Comparison of ENCODE assay signal across 8 mouse cellular contexts in the genomic region with DNA sequence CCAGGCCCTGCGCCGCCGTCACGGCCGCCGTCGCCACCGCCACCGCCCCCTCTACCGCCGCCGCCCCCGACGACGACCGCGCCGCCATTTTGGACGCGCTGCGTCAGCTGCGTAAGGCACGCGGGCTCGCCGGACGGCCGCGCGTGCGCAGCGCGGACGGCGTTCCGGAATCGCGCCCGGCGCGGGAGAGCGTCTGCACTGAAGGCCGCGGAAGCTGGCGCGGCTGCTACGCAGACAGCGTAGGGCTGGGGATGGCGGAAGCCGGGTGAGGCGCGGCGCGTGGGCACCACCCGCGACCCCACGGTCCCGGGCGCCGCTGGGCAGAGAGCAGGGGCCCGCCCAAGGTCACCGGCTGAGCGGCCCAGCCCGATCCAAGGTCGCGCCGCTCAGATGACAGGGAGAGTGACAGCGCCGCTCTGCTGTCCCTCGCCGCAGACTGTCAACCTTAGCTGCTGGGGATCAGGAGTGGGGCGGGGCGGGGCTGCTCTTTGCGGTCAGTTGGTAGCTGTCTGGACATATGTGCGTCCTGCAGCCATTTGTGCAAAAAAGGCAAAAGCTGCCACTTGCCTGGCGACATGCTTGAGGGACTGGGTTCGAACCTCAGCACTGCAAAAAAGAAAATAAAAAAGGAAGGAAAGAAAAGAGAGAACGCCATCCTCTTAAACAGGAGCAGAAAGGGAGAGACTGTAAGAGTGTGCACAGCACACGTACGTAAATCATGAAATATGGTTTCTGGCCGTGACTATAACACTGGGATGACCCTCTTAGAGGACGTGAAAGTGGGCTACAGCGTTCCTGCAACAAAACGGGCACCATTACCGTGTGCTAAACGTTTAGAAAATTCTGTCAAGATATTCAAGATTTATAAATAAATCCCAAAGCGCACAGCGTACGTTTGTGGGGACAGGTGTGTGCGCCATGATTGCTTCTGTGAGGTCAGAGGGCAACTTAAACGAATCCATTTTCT. TPM values are rescaled to one million over a fixed set of nuclear protein-coding genes. Genes with fewer than 3 reads are reported as not detected.
DNase-seq lines count a peak whose midpoint lies in the region; ATAC-seq and TF ChIP-seq lines count a peak whose summit lies in the region.

A gene (minus strand): TSS at position 136 of the 967 bp plus-strand sequence.

- peak within 1 kb of the TSS; percentile 97 for H3K27ac ChIP-seq in forebrain, embryonic 12.5 days
- H3K27ac ChIP-seq in heart, embryonic 16.5 days (ENCODE audit: low read length), result peak within 1 kb of the TSS; percentile 94
- peak within 1 kb of the TSS; percentile 48 for H3K27ac ChIP-seq in liver, embryonic 14.5 days
- H3K27ac ChIP-seq in stomach, embryonic 15.5 days, result peak within 1 kb of the TSS; percentile 91

- peak within 1 kb of the TSS; percentile 92 for H3K4me3 ChIP-seq in E14TG2a.4 (replicated peaks; ENCODE audit: low read length)
- peak within 1 kb of the TSS; percentile 95 for H3K4me3 ChIP-seq in forebrain, embryonic 12.5 days (replicated peaks)
- H3K4me3 ChIP-seq in heart, embryonic 16.5 days (ENCODE audit: low read length), result peak within 1 kb of the TSS; percentile 76
- H3K4me3 ChIP-seq in liver, embryonic 14.5 days (ENCODE audit: insufficient read depth in 1 of 2, low read depth in 2 of 2, low read length in 2 of 2), result peak within 1 kb of the TSS; percentile 88 to 98
- peak within 1 kb of the TSS; percentile 89 for H3K4me3 ChIP-seq in stomach, embryonic 15.5 days (replicated peaks)

- TF ChIP-seq EP300 in liver, embryonic 14.5 days (IDR thresholded peaks at IDR 0.05; ENCODE audit: low read depth), result no peak

- no peaks in the 10 kb centered on the region for H3K27me3 ChIP-seq in E14TG2a.4 (ENCODE audit: insufficient read depth, low read length)
- no peaks in the 10 kb centered on the region for H3K27me3 ChIP-seq in forebrain, embryonic 12.5 days
- no peaks in the 10 kb centered on the region for H3K27me3 ChIP-seq in heart, embryonic 16.5 days (ENCODE audit: control insufficient read depth, insufficient read depth, low read length)
- no peaks in the 10 kb centered on the region for H3K27me3 ChIP-seq in liver, embryonic 14.5 days (ENCODE audit: control insufficient read depth, insufficient read depth, low read length)
- H3K27me3 ChIP-seq in stomach, embryonic 15.5 days (replicated peaks), result no peaks in the 10 kb centered on the region

- TF ChIP-seq CTCF in E14TG2a.4 (conservative IDR thresholded peaks at IDR 0.05; ENCODE audit: low read length), result no peak
- peak; percentile 22; the same call in 1 of the 2 replicates for TF ChIP-seq CTCF in liver, embryonic 14.5 days (IDR thresholded peaks at IDR 0.05; ENCODE audit: low read depth)

- no peaks in the 10 kb centered on the region for H3K9me3 ChIP-seq in E14TG2a.4 (ENCODE audit: low read length)
- no peaks in the 10 kb centered on the region for H3K9me3 ChIP-seq in forebrain, embryonic 12.5 days
- no peaks in the 10 kb centered on the region for H3K9me3 ChIP-seq in heart, embryonic 16.5 days (replicated peaks; ENCODE audit: control insufficient read depth, low read length)
- H3K9me3 ChIP-seq in liver, embryonic 14.5 days (ENCODE audit: control insufficient read depth, low read length), result no peaks in the 10 kb centered on the region
- H3K9me3 ChIP-seq in stomach, embryonic 15.5 days, result no peaks in the 10 kb centered on the region

- 9% methylated on average over 90 of the region's 91 CpGs for WGBS in forebrain, embryonic 12.5 days
- WGBS in heart, embryonic 16.5 days, result 8% methylated on average over 76 of the region's 91 CpGs
- 6% methylated on average over 91 of the region's 91 CpGs for whole genome bisulfite sequencing in liver, embryonic 14.5 days (ENCODE audit: insufficient replicate concordance)
- 4% methylated on average over 91 of the region's 91 CpGs for WGBS in stomach, embryonic 15.5 days

- DNase-seq in c-Kit-positive CD71-positive TER-119-positive erythroid progenitor cells, embryonic 14.5 days (ENCODE audit: low spot score), result peak; percentile 79
- peak; percentile 85 to 93 for DNase-seq in kidney, postnatal 25 days
- peak; percentile 78 to 79 (median 79) for DNase-seq in liver, embryonic 14.5 days (ENCODE audit: low read depth in 3 of 3, low spot score in 3 of 3)
- peak; percentile 88 for DNase-seq in neural tube, embryonic 10.5 days (ENCODE audit: extremely low spot score, low spot score)

- H3K4me1 ChIP-seq in E14TG2a.4 (replicated peaks; ENCODE audit: low read depth, low read length), result peaks cover 79% of the 10 kb centered on the region
- H3K4me1 ChIP-seq in forebrain, embryonic 12.5 days, result peaks cover 47% of the 10 kb centered on the region
- H3K4me1 ChIP-seq in heart, embryonic 16.5 days (ENCODE audit: control insufficient read depth, insufficient read depth, low read length), result peaks cover 29% of the 10 kb centered on the region
- peaks cover 0 to 21% of the 10 kb centered on the region in 2 experiments; a peak in 2 of 4 replicates for H3K4me1 ChIP-seq in liver, embryonic 14.5 days (replicated peaks; ENCODE audit: control insufficient read depth in 2 of 2, insufficient read depth in 2 of 2, low read length in 1 of 2)
- H3K4me1 ChIP-seq in stomach, embryonic 15.5 days, result peaks cover 11% of the 10 kb centered on the region; the same call in 1 of the 2 replicates

- H3K9ac ChIP-seq in forebrain, embryonic 12.5 days, result peak within 1 kb of the TSS; percentile 98
- H3K9ac ChIP-seq in heart, embryonic 16.5 days (ENCODE audit: low read length), result peak within 1 kb of the TSS; percentile 93
- H3K9ac ChIP-seq in liver, embryonic 14.5 days (replicated peaks), result peak within 1 kb of the TSS; percentile 76
- peak within 1 kb of the TSS; percentile 96 for H3K9ac ChIP-seq in stomach, embryonic 15.5 days

- peak; percentile 90 for ATAC-seq in forebrain, embryonic 12.5 days (ENCODE audit: low FRiP score)
- ATAC-seq in heart, embryonic 16.5 days (replicated peaks; ENCODE audit: extremely low read depth, insufficient read depth, low FRiP score), result peak; percentile 92
- ATAC-seq in liver, embryonic 14.5 days (ENCODE audit: insufficient read depth), result peak; percentile 90
- peak; percentile 90 for ATAC-seq in stomach, embryonic 15.5 days (ENCODE audit: insufficient read depth, low FRiP score, low read depth)

- peak within 1 kb of the TSS; percentile 77 for H3K4me2 ChIP-seq in forebrain, embryonic 12.5 days
- peak within 1 kb of the TSS; percentile 87 for H3K4me2 ChIP-seq in heart, embryonic 16.5 days (ENCODE audit: low read depth, low read length)
- H3K4me2 ChIP-seq in liver, embryonic 14.5 days (ENCODE audit: low read depth), result peak within 1 kb of the TSS; percentile 77
- H3K4me2 ChIP-seq in stomach, embryonic 15.5 days, result peak within 1 kb of the TSS; percentile 73

- peaks cover 22% of the 10 kb centered on the region for H3K36me3 ChIP-seq in E14TG2a.4 (ENCODE audit: insufficient read depth, low read length)
- H3K36me3 ChIP-seq in forebrain, embryonic 12.5 days (replicated peaks), result peaks cover 9% of the 10 kb centered on the region
- no peaks in the 10 kb centered on the region for H3K36me3 ChIP-seq in heart, embryonic 16.5 days (ENCODE audit: control insufficient read depth, insufficient read depth)
- H3K36me3 ChIP-seq in liver, embryonic 14.5 days (replicated peaks; ENCODE audit: control insufficient read depth, insufficient read depth, low read depth), result no peaks in the 10 kb centered on the region
- H3K36me3 ChIP-seq in stomach, embryonic 15.5 days, result no peaks in the 10 kb centered on the region

RNA-seq across cellular contexts. Expression of the gene that starts here (rescaled TPM):
- 170 and 178 TPM in 2 replicates for polyA plus RNA-seq in forebrain, embryonic 12.5 days (2016; fragmentation: Nextera tagmentation; extraction: Ambion mirVana)
- 162 and 176 TPM in 2 replicates for polyA plus RNA-seq in heart, embryonic 16.5 days (2015; fragmentation: Nextera tagmentation; extraction: Ambion mirVana)
- polyA plus RNA-seq in liver, embryonic 14.5 days (2012; rRNA removed), result 15.3 and 20.9 TPM in 2 replicates
- polyA plus RNA-seq in liver, embryonic 14.5 days (2014; fragmentation: Nextera tagmentation; extraction: Ambion mirVana), result 10.3 and 10.7 TPM in 2 replicates
- 78.6 and 79.3 TPM in 2 replicates for polyA plus RNA-seq in stomach, embryonic 15.5 days (2015; fragmentation: Nextera tagmentation; extraction: Ambion mirVana)

Comparison
In these comparisons a context has a peak if more than half of its experiments do, and no peak if none do; other contexts are left out.
1. Peak in every context shown above with its lines: DNase-seq, ATAC-seq, H3K4me3 ChIP-seq and H3K27ac ChIP-seq.